Mouse (Mus musculus) lung, embryonic 16.5 days (tissue): ENCODE measurements at regions not wholly inside any gene's neighbourhood (a gene's known extent, or its start where the extent isn't known, plus 50 kb on each side); places are given as distances from the start of the nearest gene placed in this dataset.
A peak's percentile ranks its signal among the peaks of the same experiment; 100 is the strongest.

Source experiments
- ATAC-seq: fragments of 200-750 bp; cut with Nextera tagmentation; 2 replicates; pipeline ENCODE4 v1.8.0; 2017; ENCODE audit warnings: low read depth, mild to moderate bottlenecking, moderate library complexity
- H3K27ac ChIP-seq: fragments of 300-500 bp; sonication (generic); 2 replicates; pipeline ENCODE4 v1.5.1; 2014; ENCODE audit warnings: mild to moderate bottlenecking, control low read depth, low read length
- H3K27me3 ChIP-seq: fragments of 300-500 bp; sonication (generic); 2 replicates; pipeline ENCODE4 v1.6.1; 2014; ENCODE audit warnings: low read depth, low read length, mixed read lengths; ENCODE audit not compliant: control insufficient read depth, insufficient read depth
- H3K36me3 ChIP-seq: fragments of 300-500 bp; sonication (generic); 2 replicates; pipeline ENCODE4 v1.6.1; 2014; ENCODE audit warnings: low read length; ENCODE audit not compliant: control insufficient read depth, insufficient read depth
- H3K4me1 ChIP-seq: fragments of 300-500 bp; sonication (generic); replicated peaks from 2 replicates; pipeline ENCODE4 v1.6.1; 2014; ENCODE audit warnings: low read length, mixed read lengths; ENCODE audit not compliant: control insufficient read depth, insufficient read depth
- H3K4me2 ChIP-seq: fragments of 300-500 bp; sonication (generic); 2 replicates; pipeline ENCODE4 v1.6.1; 2014; ENCODE audit warnings: low read depth, low read length, control low read depth
- H3K4me3 ChIP-seq: fragments of 300-500 bp; sonication (generic); 2 replicates; pipeline ENCODE4 v1.5.1; 2014; ENCODE audit warnings: mild to moderate bottlenecking, low read length, control low read depth
- H3K9ac ChIP-seq: fragments of 300-500 bp; sonication (generic); 2 replicates; pipeline ENCODE4 v1.6.1; 2014; ENCODE audit warnings: low read length, control low read depth
- H3K9me3 ChIP-seq: fragments of 300-500 bp; sonication (generic); 2 replicates; pipeline ENCODE4 v1.6.1; 2016; ENCODE audit warnings: low read length; ENCODE audit not compliant: control insufficient read depth
- WGBS: fragments of 180-500 bp; shearing (Covaris S2); extraction: QIAGEN DNeasy Blood & Tissue Kit; methylation state at CpG from one replicate; pipeline ENCODE4 v1.1.7; 2014; 5-methylcytosine and 5-hydroxymethylcytosine counted together

GRCm38 (mm10) chr4:137180083-137180482 is 97.2 kb upstream of the Wnt4 start:
- Histone ChIP-seq H3K36me3 (no peaks in the 10 kb centered on the region), H3K4me3 (no peak overlapping the region), H3K9ac (no peak overlapping the region), H3K9me3 (no peaks in the 10 kb centered on the region), H3K27ac (no peak overlapping the region), H3K4me1 (peaks cover 31% of the 10 kb centered on the region), H3K27me3 (no peaks in the 10 kb centered on the region), H3K4me2 (no peak overlapping the region)
- WGBS = 66% methylated on average over 2 of the region's 2 CpGs
- no peak for ATAC-seq

GRCm38 (mm10) chr4:137178833-137179232 is 98.5 kb upstream of the Wnt4 start:
- Histone ChIP-seq H3K4me1 (peaks cover 20% of the 10 kb centered on the region), H3K36me3 (no peaks in the 10 kb centered on the region), H3K27ac (no peak overlapping the region), H3K4me2 (no peak overlapping the region), H3K9me3 (no peaks in the 10 kb centered on the region), H3K4me3 (no peak overlapping the region), H3K27me3 (no peaks in the 10 kb centered on the region), H3K9ac (no peak overlapping the region)
- ATAC-seq = peak; percentile 15; the same call in 1 of the 2 replicates
- WGBS = 22% methylated on average over 3 of the region's 3 CpGs

- Histone ChIP-seq H3K4me3 (peak overlapping the region; percentile 43), H3K9ac (no peak overlapping the region; the same call in 1 of the 2 replicates), H3K4me1 (peaks cover 6% of the 10 kb centered on the region), H3K9me3 (no peaks in the 10 kb centered on the region; the same call in 1 of the 2 replicates), H3K4me2 (peak overlapping the region; percentile 68), H3K27me3 (0 out of 2 replicates have a peak, but pooled peaks cover 2% of the 10 kb centered on the region), H3K36me3 (no peaks in the 10 kb centered on the region), H3K27ac (peak overlapping the region; percentile 69)
- peak; percentile 83 for ATAC-seq
- 31% methylated on average over 9 of the region's 9 CpGs for WGBS
Measured at GRCm38 (mm10) chr4:137164933-137165332, 112.4 kb upstream of the Wnt4 start.

GRCm38 (mm10) chr4:137164429-137164828 is 112.9 kb upstream of the Wnt4 start:
- Histone ChIP-seq H3K36me3 (no peaks in the 10 kb centered on the region), H3K9ac (no peak overlapping the region; the same call in 1 of the 2 replicates), H3K4me3 (peak overlapping the region; percentile 43), H3K4me2 (peak overlapping the region; percentile 68), H3K9me3 (no peaks in the 10 kb centered on the region; the same call in 1 of the 2 replicates), H3K27ac (peak overlapping the region; percentile 69), H3K4me1 (peaks cover 6% of the 10 kb centered on the region), H3K27me3 (0 out of 2 replicates have a peak, but pooled peaks cover 2% of the 10 kb centered on the region)
- 3% methylated on average over 12 of the region's 12 CpGs for WGBS
- ATAC-seq = peak; percentile 71

- H3K9ac ChIP-seq = no peak overlapping the region
- H3K4me2 ChIP-seq = peak overlapping the region; percentile 68; the same call in 1 of the 2 replicates
- no peaks in the 10 kb centered on the region; the same call in 1 of the 2 replicates for H3K9me3 ChIP-seq
- peaks cover 6% of the 10 kb centered on the region for H3K4me1 ChIP-seq
- H3K27ac ChIP-seq = no peak overlapping the region
- 0 out of 2 replicates have a peak, but pooled peaks cover 2% of the 10 kb centered on the region for H3K27me3 ChIP-seq
- ATAC-seq = no peak
- 53% methylated on average over 12 of the region's 12 CpGs for WGBS
- H3K4me3 ChIP-seq = no peak overlapping the region
- H3K36me3 ChIP-seq = no peaks in the 10 kb centered on the region
Measured at GRCm38 (mm10) chr4:137163962-137164361, 113.3 kb upstream of the Wnt4 start.

- ATAC-seq = no peak
- 0 out of 2 replicates have a peak, but pooled peaks cover 2% of the 10 kb centered on the region for H3K27me3 ChIP-seq
- H3K27ac ChIP-seq = no peak overlapping the region
- no peaks in the 10 kb centered on the region for H3K36me3 ChIP-seq
- no peaks in the 10 kb centered on the region for H3K9me3 ChIP-seq
- H3K4me1 ChIP-seq = peaks cover 9% of the 10 kb centered on the region
- no peak overlapping the region for H3K4me2 ChIP-seq
- no peak overlapping the region for H3K9ac ChIP-seq
- 71% methylated on average over 7 of the region's 7 CpGs for WGBS
- H3K4me3 ChIP-seq = no peak overlapping the region
Measured at GRCm38 (mm10) chr4:137160526-137160925, 111.9 kb upstream of the Zbtb40 start.

GRCm38 (mm10) chr4:137158201-137158600 is 109.6 kb upstream of the Zbtb40 start:
- 62% methylated on average over 9 of the region's 9 CpGs for WGBS

GRCm38 (mm10) chr4:137156441-137157105 is 108.0 kb upstream of the Zbtb40 start:
- H3K27ac ChIP-seq = no peak overlapping the region
- no peak for ATAC-seq
- H3K27me3 ChIP-seq = no peaks in the 10 kb centered on the region
- 0 out of 2 replicates have a peak, but pooled peaks cover 3% of the 10 kb centered on the region for H3K4me1 ChIP-seq
- no peaks in the 10 kb centered on the region for H3K36me3 ChIP-seq
- 0 out of 2 replicates have a peak, but pooled peaks cover 5% of the 10 kb centered on the region for H3K9me3 ChIP-seq
- 41% methylated on average over 11 of the region's 11 CpGs for WGBS
- H3K9ac ChIP-seq = no peak overlapping the region
- no peak overlapping the region for H3K4me3 ChIP-seq
- H3K4me2 ChIP-seq = no peak overlapping the region

More at GRCm38 (mm10) chr4:137158201-137158600, 109.6 kb upstream of the Zbtb40 start:
- H3K27ac ChIP-seq = no peak overlapping the region
- no peak overlapping the region for H3K4me2 ChIP-seq
- no peak for ATAC-seq
- 0 out of 2 replicates have a peak, but pooled peaks cover 2% of the 10 kb centered on the region for H3K9me3 ChIP-seq
- no peaks in the 10 kb centered on the region for H3K36me3 ChIP-seq
- H3K4me1 ChIP-seq = 0 out of 2 replicates have a peak, but pooled peaks cover 3% of the 10 kb centered on the region
- H3K9ac ChIP-seq = no peak overlapping the region
- no peaks in the 10 kb centered on the region for H3K27me3 ChIP-seq
- H3K4me3 ChIP-seq = no peak overlapping the region

GRCm38 (mm10) chr4:137148756-137149155 is 100.2 kb upstream of the Zbtb40 start:
- Histone ChIP-seq H3K27ac (no peak overlapping the region), H3K27me3 (no peaks in the 10 kb centered on the region), H3K36me3 (no peaks in the 10 kb centered on the region), H3K4me3 (no peak overlapping the region), H3K4me2 (no peak overlapping the region), H3K9ac (no peak overlapping the region), H3K9me3 (0 out of 2 replicates have a peak, but pooled peaks cover 5% of the 10 kb centered on the region), H3K4me1 (no peaks in the 10 kb centered on the region)
- no peak for ATAC-seq
- WGBS = 62% methylated on average over 4 of the region's 4 CpGs
